Mouse (Mus musculus) kidney, embryonic 14.5 days (tissue): Measurements from ENCODE around the gene Enox1. TPM values are rescaled to one million over a fixed set of nuclear protein-coding genes. Genes with fewer than 3 reads are reported as not detected.

ENCODE experiments used
- ATAC-seq: fragments of 200-750 bp; cut with Nextera tagmentation; 2 replicates; pipeline ENCODE4 v1.8.0; 2017; ENCODE audit warnings: moderate number of reproducible peaks, mild to moderate bottlenecking, moderate TSS enrichment, moderate library complexity; ENCODE audit not compliant: low FRiP score, low TSS enrichment
- H3K27ac ChIP-seq: fragments of 300-500 bp; sonication (generic); 2 replicates; pipeline ENCODE4 v1.5.1; 2014; ENCODE audit warnings: low read depth, mild to moderate bottlenecking, low read length, moderate library complexity, mixed read lengths
- H3K27me3 ChIP-seq: fragments of 300-500 bp; sonication (generic); 2 replicates; pipeline ENCODE4 v1.6.1; 2014; ENCODE audit warnings: mild to moderate bottlenecking, low read length; ENCODE audit not compliant: control insufficient read depth, insufficient read depth
- H3K36me3 ChIP-seq: fragments of 300-500 bp; sonication (generic); 2 replicates; pipeline ENCODE4 v1.6.1; 2014; ENCODE audit warnings: low read length, mixed read lengths; ENCODE audit not compliant: control insufficient read depth, insufficient read depth
- H3K4me1 ChIP-seq: fragments of 300-500 bp; sonication (generic); 2 replicates; pipeline ENCODE4 v1.6.1; 2014; ENCODE audit warnings: low read length, mixed read lengths; ENCODE audit not compliant: control insufficient read depth, insufficient read depth
- H3K4me2 ChIP-seq: fragments of 300-500 bp; sonication (generic); replicated peaks from 2 replicates; pipeline ENCODE4 v1.6.1; 2014; ENCODE audit warnings: low read depth, mild to moderate bottlenecking, low read length
- H3K4me3 ChIP-seq: fragments of 300-500 bp; sonication (generic); 2 replicates; pipeline ENCODE4 v1.5.1; 2014; ENCODE audit warnings: mild to moderate bottlenecking, low read length
- H3K9ac ChIP-seq: fragments of 300-500 bp; sonication (generic); 2 replicates; pipeline ENCODE4 v1.6.1; 2014; ENCODE audit warnings: low read depth, mild to moderate bottlenecking, low read length, moderate library complexity
- H3K9me3 ChIP-seq: fragments of 300-500 bp; sonication (generic); 2 replicates; pipeline ENCODE4 v1.6.1; 2016; ENCODE audit warnings: low read length; ENCODE audit not compliant: control insufficient read depth
- WGBS: fragments of 180-500 bp; shearing (Covaris S2); extraction: QIAGEN DNeasy Blood & Tissue Kit; methylation state at CpG from one replicate; pipeline ENCODE4 v1.1.7; 2014; 5-methylcytosine and 5-hydroxymethylcytosine counted together
- polyA plus RNA-seq: library from polyadenylated mRNA; unstranded; fragments of >200 nt; fragmentation: Nextera tagmentation; extraction: Ambion mirVana; gene quantifications from 2 replicates; pipeline ENCODE4 v1.2.1, GENCODE M21; 2014

The Enox1 gene
- polyA plus RNA-seq, 1 experiment from 2014 or later: 7.0 TPM

DNA sequence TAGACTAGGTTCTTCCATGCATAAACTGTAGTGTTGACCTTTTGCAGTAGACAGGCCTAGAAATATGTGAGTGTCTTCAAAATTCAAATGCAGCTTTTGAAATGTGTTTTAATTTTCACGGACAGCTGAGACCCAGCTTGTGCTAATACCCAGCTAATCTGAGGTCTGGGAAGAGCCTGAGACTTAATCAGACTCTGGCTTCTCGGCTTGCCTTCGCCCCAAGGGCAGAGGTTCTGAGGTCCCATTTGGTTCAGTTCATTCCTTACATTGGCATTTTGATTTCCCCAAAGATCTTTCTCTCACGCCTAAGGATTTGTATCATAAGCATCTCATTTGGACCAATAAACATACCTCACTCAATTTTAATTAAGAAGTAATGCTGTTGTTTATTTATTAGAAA is 321.1 kb downstream of the Enox1 start:
- Histone ChIP-seq H3K4me1 (peaks cover 14% of the 10 kb centered on the region), H3K4me2 (no peak overlapping the region), H3K27me3 (no peaks in the 10 kb centered on the region), H3K9ac (no peak overlapping the region), H3K4me3 (no peak overlapping the region), H3K9me3 (no peaks in the 10 kb centered on the region), H3K27ac (no peak overlapping the region), H3K36me3 (no peaks in the 10 kb centered on the region)
- no peak for ATAC-seq
- WGBS: 90% methylated on average over 4 of the region's 4 CpGs

DNA sequence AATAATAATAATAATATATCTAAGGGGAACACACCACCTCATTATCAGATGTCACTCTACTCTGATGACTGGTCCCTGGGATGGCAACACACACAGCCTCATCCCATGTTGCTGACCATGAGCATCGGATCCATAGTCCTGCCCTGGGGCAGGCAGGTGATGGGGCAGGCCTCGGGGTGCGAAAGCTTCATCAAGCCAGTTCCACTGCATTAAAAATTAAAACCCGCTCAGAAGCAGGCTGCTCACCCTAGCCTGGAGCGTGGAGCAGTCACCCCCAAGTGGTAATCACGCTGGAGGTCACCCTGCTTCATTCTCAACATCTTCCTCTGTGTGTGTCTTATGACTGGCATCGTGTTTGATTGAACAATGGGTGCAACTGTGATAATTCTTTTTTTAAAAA is 321.6 kb downstream of the Enox1 start:
- no peak overlapping the region for H3K4me2 ChIP-seq
- no peak overlapping the region for H3K9ac ChIP-seq
- no peaks in the 10 kb centered on the region for H3K27me3 ChIP-seq
- no peaks in the 10 kb centered on the region for H3K36me3 ChIP-seq
- 88% methylated on average over 7 of the region's 7 CpGs for WGBS
- H3K4me1 ChIP-seq: peaks cover 14% of the 10 kb centered on the region
- H3K4me3 ChIP-seq: no peak overlapping the region
- no peak overlapping the region for H3K27ac ChIP-seq
- ATAC-seq: no peak
- no peaks in the 10 kb centered on the region for H3K9me3 ChIP-seq

DNA sequence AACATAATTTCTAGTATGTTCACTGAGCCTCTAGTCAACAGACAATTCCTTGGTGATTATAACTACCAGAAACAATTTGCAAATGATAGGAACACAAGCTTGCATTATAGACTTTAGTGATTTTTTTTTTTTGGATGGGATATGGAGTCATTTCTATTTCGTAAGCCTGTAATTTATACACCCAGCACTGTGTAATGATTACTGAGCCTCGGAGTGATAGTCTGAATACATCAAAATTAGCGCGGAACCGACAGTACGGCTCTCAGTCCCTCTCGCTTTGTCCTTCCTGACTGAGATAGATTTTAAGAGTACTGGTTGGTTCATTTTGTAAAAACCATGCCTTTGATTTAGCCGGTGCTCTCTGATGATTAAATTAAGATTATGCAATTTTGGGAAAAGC is 322.1 kb downstream of the Enox1 start:
- no peak overlapping the region for H3K27ac ChIP-seq
- no peak for ATAC-seq
- no peak overlapping the region for H3K4me2 ChIP-seq
- peaks cover 14% of the 10 kb centered on the region for H3K4me1 ChIP-seq
- H3K36me3 ChIP-seq: no peaks in the 10 kb centered on the region
- H3K27me3 ChIP-seq: no peaks in the 10 kb centered on the region
- H3K9me3 ChIP-seq: no peaks in the 10 kb centered on the region
- H3K4me3 ChIP-seq: no peak overlapping the region
- no peak overlapping the region for H3K9ac ChIP-seq
- WGBS: 93% methylated on average over 8 of the region's 8 CpGs

DNA sequence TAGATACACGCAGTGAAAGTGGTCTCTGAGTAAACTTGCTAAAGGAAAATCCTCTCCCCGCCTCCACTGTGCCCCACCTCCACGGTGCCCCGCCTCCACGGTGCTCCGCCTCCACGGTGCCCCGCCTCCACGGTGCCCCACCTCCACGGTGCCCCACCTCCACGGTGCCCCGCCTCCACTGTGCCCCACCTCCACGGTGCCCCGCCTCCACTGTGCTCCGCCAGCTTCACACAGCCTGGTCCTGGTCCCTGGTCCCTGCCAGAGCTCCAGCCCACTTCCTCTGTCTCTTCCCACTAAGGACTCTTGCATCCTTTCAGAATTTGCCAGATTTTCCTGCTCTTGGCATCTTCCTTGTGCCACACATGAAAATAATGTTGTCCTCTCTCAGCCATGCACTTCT is 326.5 kb downstream of the Enox1 start:
- ATAC-seq: peak; percentile 46; the same call in 1 of the 2 replicates
- WGBS: 30% methylated on average over 14 of the region's 15 CpGs
- no peak overlapping the region for H3K27ac ChIP-seq
- no peaks in the 10 kb centered on the region for H3K9me3 ChIP-seq
- peaks cover 5% of the 10 kb centered on the region; the same call in 1 of the 2 replicates for H3K4me1 ChIP-seq
- no peaks in the 10 kb centered on the region for H3K27me3 ChIP-seq
- no peaks in the 10 kb centered on the region for H3K36me3 ChIP-seq
- no peak overlapping the region for H3K4me2 ChIP-seq
- no peak overlapping the region for H3K4me3 ChIP-seq
- no peak overlapping the region for H3K9ac ChIP-seq

DNA sequence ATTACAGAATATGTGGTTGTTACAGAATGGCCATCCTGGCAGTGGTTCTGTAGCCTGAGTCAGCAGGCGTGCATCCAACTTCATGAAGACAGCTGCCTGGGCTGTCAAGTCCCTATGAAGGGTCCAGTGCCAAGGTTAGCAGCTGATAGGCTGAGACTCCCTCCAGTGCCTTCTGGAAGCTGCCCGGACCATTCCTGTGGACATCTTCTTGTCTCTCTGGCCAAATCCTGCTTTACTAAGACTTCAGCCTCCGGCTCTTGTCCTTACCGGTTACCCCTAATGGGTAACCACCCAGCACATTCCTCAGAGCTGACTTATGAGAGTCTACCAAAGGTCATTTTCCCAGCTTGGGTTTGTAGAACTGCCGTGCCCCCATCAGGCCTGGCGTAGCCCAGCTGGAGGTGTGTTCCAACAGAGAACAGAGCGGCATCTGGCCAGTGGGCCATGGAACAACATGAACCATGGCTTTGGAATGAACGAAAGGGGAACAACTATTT is 328.4 kb downstream of the Enox1 start:
- Histone ChIP-seq H3K9me3 (no peaks in the 10 kb centered on the region), H3K36me3 (no peaks in the 10 kb centered on the region), H3K4me2 (no peak overlapping the region), H3K4me1 (peaks cover 5% of the 10 kb centered on the region; the same call in 1 of the 2 replicates), H3K9ac (no peak overlapping the region), H3K27me3 (no peaks in the 10 kb centered on the region), H3K4me3 (no peak overlapping the region), H3K27ac (no peak overlapping the region)
- ATAC-seq: no peak
- WGBS: 72% methylated on average over 8 of the region's 8 CpGs

DNA sequence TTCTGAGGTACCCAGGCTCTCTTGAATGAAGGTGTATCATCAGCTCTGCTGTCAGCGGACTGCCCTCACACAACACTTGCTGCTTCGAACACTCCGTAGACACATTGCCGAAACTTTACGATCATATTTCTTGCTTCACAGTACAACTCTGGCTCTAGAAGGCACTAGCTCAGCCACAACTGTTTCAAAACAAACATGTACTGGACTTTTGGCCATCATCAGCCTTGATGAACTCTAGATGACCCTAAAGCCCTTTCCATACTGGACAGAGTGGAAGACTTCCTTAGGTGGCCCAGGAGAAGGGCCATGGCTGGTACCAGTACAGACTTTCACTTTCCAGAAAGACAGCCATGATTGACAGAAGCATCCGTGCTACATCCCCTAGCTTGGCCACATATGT is 334.1 kb downstream of the Enox1 start:
- H3K36me3 ChIP-seq: no peaks in the 10 kb centered on the region
- no peak for ATAC-seq
- no peak overlapping the region for H3K4me2 ChIP-seq
- 92% methylated on average over 6 of the region's 6 CpGs for WGBS
- no peaks in the 10 kb centered on the region for H3K4me1 ChIP-seq
- no peaks in the 10 kb centered on the region for H3K9me3 ChIP-seq
- H3K27ac ChIP-seq: no peak overlapping the region
- no peak overlapping the region for H3K9ac ChIP-seq
- no peak overlapping the region for H3K4me3 ChIP-seq
- H3K27me3 ChIP-seq: no peaks in the 10 kb centered on the region

DNA sequence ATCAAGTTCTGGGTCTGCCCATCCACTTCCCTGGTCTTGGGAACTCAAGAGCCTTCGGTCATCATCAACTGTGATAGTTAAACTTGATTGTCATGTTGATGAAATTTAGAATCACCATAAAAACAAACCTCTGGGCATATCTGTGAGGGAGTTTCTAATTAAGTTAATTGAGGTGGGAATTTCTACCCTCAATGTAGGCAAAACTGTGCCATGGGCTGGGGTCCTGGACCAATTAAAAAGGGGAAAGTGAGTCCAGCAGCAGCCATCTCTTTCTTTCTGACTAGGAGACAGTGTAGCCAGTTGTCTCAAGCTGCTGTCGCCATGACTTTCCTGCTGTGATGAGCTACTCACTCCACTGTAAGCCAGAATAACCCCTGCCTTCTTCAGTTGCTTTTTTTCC is 335.2 kb downstream of the Enox1 start:
- ATAC-seq: no peak
- Histone ChIP-seq H3K27me3 (no peaks in the 10 kb centered on the region), H3K4me1 (no peaks in the 10 kb centered on the region), H3K4me2 (no peak overlapping the region), H3K4me3 (no peak overlapping the region), H3K27ac (no peak overlapping the region), H3K9me3 (no peaks in the 10 kb centered on the region), H3K9ac (no peak overlapping the region), H3K36me3 (no peaks in the 10 kb centered on the region)
- 78% methylated on average over 2 of the region's 2 CpGs for WGBS

DNA sequence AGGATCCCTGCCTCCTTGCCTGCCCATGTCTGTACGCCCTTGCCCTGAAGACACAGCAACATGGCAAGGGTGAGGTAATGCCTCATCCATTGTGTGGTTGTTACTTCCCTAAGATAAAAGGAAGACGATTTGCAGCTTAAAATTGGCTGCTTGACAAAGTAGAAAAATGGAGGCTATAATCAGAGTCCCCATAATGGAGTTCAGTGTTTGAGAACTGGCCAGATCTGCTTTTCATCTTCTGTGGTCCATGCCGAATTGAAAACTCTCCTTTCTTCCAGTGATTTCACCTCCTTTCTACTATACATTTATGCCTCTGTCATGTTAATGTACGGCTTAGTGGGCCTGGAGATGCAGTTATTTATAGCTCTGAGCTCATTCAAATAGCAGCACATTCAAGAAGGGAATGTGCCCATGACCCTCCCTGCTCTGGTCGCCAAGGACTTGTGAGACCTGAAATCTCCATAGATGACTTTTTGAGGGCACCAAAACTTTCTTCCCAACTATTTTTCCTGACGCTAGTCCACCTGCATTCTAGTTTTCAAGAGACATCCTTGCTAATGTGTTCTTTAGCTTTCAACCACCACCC is 343.5 kb downstream of the Enox1 start:
- H3K36me3 ChIP-seq: no peaks in the 10 kb centered on the region
- WGBS: 60% methylated on average over 6 of the region's 6 CpGs
- no peaks in the 10 kb centered on the region for H3K27me3 ChIP-seq
- H3K4me3 ChIP-seq: no peak overlapping the region
- no peaks in the 10 kb centered on the region for H3K4me1 ChIP-seq
- no peak overlapping the region for H3K4me2 ChIP-seq
- ATAC-seq: no peak
- no peaks in the 10 kb centered on the region for H3K9me3 ChIP-seq
- H3K9ac ChIP-seq: no peak overlapping the region
- H3K27ac ChIP-seq: no peak overlapping the region

DNA sequence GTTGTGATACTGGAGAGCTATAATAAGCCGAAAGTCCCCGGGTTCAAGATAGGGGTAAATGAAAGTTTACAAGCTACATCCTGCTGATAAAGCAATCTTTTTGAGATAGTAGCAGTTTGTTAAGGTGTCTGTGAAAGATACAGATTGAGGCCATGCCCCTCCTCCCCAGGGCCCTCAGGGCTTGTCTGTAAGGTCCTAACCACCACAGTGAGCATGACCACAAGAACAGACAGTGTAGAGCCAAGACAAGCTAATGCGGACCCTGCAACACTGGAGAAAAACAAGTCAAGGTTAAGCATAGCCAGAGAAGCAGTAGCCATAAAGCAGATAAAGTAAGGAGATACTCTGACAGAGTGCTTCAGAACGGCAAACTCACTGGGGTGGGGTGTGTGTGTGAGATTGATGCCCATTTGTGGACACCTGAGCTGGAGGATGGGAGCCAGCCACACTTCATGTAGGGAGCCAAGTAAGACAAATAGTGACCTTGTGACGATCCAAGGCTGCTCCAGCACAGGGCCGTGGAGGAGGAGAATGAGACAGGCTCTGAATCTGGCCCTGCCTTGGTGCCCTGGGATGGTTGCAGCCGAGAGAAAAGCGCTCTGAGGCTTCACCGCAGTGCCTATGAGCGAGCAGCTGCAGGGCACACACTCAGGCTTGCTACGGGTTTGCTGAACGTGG is 348.0 kb downstream of the Enox1 start:
- 59% methylated on average over 12 of the region's 12 CpGs for WGBS
- H3K4me3 ChIP-seq: no peak overlapping the region
- ATAC-seq: no peak

More for the DNA sequence above, 348.0 kb downstream of the Enox1 start:
- Histone ChIP-seq H3K27ac (no peak overlapping the region), H3K4me2 (no peak overlapping the region), H3K36me3 (no peaks in the 10 kb centered on the region), H3K4me1 (no peaks in the 10 kb centered on the region), H3K27me3 (no peaks in the 10 kb centered on the region), H3K9ac (no peak overlapping the region), H3K9me3 (no peaks in the 10 kb centered on the region)
